Mouse (Mus musculus) cerebellum, postnatal 10 days (tissue): ENCODE measurements around the gene Fam122a.

Experiments used
- DNase-seq, 2 experiments: peaks; one replicate each; pipeline ENCODE4 v3.0.0; 2021; ENCODE audit warnings: mixed read lengths in 2 of 2

Gene Fam122a

DNA sequence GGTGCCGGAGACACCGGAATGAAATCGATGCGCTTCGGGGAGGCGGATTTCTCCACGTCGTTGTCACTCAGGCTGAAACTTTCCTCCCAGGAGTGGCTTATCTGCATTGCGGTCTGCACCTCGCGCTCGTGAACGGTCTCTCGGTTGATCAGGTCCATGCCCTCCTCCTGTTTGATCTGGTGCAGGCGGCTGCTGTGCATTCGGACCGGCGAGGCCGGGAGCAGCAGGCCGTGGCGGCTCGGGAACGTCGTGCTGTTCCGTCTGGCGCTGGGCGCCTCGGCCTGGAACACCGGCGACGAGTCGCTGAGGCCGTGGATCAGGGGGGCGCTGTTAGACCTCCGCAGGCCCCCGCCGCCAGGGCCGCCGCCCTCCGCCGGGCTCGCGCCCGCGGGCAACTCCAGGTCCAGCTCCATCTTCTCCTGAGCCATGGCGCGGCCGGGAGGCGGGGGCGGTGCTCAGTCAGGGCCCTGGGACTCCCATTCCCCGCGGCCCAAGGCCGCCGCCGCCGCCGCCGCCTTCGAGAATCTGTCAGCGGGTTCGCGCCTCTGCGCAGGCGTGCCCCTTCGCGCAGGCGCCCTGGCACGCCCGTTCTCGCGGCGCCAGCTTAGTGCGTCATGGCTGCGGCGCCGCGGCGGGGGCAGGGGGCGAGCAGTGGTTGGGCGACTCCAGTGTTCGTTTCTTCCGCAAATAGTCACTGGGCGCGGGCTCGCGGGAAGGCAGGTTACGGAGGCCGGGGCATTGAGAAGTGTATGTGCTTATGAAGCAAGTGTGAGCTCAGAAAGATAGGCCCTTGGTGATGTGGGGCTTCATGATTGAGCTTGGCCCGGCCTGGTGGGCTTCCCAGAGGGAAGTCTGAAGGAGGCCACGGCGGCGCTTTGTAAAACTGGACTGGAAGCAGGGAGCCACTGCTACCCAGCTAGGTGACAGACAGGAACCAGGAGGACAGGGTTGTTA lies at the start of gene Fam122a:
Fam122a (minus strand) TSS at position 428 of the 954 bp plus-strand sequence.
- DNase-seq, result peak; percentile 96 to 97

GRCm38 (mm10) chr19:24523476-24524313 lies 46.5 kb upstream of the Fam122a start:
- peak; percentile 91 to 93 for DNase-seq

DNA sequence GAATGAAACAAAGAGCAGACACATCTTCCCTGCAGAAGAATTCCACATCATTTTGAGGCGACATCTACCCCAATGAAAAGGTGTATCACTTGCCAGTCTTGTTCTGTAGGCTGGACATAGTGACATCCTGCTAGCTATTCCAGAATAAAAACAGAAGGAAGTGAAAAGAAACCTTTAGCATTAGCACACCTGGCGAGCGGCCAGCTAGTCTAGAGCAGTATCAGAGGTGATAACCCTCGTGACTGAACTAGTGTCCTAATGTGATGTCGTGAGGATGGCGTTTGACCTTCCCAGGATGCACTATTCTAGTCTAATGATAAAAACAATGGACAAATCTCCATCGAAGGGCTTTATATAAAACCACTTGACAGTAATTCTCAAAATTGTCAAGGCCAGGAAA lies 44.8 kb upstream of the Fam122a start:
- peak; percentile 42 to 45 for DNase-seq

DNA sequence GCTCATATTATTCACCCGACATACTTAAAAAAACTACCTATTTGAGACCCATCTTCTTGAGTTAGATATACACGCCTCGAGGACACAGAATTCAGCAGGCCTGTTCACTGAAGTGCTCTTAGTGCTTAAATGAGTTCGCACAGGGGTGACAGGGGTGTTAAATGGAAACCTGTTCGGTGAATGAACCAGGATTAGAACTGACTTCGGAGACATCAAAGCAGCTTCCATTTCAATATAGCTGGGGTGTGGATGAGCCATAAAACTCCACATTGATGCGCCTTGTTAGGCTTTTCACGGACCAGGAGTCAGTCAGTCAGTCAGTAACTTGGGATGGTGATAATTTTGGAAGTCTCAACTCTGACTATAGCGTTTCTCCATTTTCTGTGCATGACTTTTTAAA lies 44.0 kb upstream of the Fam122a start:
- DNase-seq, result no peak

DNA sequence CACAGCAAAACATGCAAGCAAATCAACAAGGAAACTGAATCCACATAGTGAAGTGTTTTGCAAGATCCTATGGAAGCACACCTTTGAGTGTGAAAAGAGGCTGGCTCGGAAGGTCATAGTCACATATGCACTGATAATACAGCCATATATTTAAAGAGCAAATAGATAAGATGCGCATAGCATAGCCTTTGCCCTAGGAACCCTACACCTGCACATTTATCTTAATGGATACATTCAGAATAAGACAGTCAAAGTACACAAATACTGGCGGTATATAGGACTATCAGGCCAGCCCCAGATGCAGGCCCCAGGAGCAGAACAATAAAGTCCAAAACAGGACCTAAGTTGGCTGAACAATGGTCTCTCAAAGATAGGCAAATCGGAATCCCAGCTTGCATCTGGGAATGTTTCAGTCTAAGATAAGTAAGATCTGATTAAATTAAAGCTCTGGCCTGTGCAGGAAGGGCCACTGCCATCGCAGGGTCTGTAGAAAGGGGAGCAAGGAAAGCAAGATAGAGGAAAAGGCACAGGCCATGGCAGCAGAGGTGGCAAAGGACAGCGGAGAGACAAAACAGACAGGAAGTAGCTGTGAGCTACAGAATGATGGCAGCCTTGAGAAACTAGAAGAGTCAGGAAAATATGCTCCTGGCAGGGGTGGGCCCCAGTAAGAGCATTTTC lies 42.7 kb upstream of the Fam122a start:
- no peak for DNase-seq

- no peak for DNase-seq
Observed at GRCm38 (mm10) chr19:24518384-24518783, 41.2 kb upstream of the Fam122a start.

DNA sequence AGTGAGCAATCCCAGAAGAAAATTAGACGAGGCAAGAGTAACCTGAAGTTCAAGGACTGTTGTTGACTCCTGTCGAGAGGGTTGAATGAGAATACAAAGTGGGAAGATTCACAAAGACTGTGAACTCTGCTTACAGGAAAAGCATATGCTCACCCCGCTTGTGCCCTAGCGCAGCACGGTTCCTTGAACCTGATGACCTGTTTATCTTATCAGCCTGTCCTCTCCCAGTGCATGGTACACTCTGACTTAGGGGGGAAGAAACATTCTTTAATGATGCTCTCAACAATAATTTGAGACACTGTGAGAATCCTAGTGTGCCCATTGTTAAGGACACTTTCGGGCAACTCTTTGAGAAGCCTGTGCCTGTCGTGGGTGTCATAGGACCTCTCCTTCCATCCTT lies 39.9 kb upstream of the Fam122a start:
- no peak for DNase-seq

DNA sequence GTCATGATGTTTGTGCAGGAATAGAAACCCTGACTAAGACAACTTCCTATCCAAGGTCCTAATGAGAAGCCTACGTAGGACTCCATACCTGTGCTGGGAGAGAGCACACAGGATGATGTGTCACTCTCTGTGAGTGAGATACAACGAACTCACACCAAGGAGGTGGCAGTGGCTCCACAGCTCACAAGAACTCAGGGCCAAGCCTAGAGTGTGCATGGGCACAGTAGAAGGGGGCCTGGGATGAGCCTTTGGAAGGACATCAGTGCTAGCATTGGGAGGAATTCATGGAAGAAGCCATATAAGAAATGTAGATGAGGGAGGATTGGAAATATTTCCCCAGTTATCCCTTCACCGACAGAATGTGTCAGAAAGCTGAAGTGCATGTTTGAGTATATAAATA lies 38.8 kb upstream of the Fam122a start:
- DNase-seq, result no peak

GRCm38 (mm10) chr19:24514661-24515642 lies 37.8 kb upstream of the Fam122a start:
- no peak for DNase-seq

DNA sequence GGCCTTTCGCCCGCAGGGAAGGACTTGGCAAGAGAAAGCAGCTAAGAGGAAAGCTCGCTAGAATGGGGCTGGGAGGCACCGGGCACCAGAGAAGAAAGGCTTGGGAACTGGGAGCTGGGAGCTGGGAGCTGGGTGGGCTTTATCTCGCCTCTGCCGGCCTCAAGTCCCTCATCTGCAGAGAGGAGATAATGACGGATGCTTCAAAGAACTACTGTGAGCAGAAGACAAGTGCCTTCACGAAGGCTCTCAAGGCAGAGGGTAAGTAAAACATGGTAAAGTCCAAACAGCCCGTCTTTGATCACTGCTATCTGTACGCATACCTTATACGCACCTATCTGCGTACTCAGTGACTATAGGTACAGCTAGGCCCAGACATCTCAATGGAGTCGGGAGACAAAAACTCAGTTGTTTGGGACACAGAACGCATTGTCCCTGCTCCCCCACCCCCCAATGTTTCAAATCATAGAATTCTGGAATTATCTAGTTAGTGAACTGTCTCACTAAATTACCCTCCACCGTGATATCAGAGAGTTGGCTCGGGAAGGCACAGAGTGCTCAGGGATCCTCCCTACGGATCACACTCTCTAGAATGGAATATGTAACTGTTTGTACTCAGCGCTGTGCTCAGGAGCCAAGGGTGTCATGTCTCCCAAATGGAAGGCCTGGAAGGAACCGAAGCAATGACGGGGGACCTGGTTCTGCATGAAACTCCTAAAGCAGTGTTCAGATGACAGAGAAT lies 36.1 kb upstream of the Fam122a start:
- no peak for DNase-seq

GRCm38 (mm10) chr19:24511939-24512338 lies 34.8 kb upstream of the Fam122a start:
- DNase-seq, result no peak

- DNase-seq, result no peak
Observed at GRCm38 (mm10) chr19:24509391-24509790, 32.2 kb upstream of the Fam122a start.

GRCm38 (mm10) chr19:24508087-24508767 lies 31.1 kb upstream of the Fam122a start:
- DNase-seq, result no peak

- no peak for DNase-seq
Observed at GRCm38 (mm10) chr19:24502736-24503421, 25.7 kb upstream of the Fam122a start.

GRCm38 (mm10) chr19:24501525-24501924 lies 24.4 kb upstream of the Fam122a start:
- DNase-seq, result no peak

DNA sequence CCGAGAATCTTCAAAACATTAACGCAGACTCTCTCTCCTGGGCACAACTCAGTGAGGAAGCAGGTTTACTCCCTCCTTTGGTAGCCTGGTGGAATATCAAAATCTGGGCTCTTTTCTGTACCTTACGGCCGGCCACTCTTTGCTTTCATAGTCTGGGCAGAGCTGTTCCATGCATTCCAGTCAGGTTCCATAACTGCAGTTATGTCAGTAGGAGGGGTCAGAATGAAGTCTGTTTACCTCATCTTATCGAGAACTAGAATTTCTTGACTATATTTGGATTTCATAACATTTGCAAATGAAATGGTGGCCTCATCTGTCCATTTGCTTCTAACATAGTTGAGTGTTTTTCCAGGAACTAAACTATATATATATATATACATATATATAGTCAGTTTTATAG lies 23.3 kb upstream of the Fam122a start:
- no peak for DNase-seq

- DNase-seq, result no peak
Observed at GRCm38 (mm10) chr19:24499291-24499690, 22.1 kb upstream of the Fam122a start.

DNA sequence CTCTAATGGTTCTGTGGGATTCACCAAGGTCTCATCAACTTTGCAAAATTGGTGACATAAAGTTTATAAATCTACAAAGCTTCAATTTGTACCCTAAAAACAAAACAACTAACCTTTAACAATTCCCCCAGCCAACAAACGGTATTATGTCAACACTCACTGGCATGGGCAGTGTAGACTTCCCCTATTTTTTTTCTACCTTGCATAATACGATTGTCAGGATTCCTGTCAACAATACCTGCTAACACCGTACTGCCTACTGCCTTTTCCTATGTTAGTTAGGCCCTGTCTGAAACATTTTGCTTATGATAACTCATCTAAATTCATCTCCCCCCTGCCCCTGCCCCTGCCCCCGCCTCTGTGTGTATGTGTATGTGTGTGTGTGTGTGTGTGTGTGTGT lies 16.7 kb upstream of the Fam122a start:
- DNase-seq, result no peak

GRCm38 (mm10) chr19:24491824-24492223 lies 14.7 kb upstream of the Fam122a start:
- DNase-seq, result no peak

- DNase-seq, result no peak
Observed at GRCm38 (mm10) chr19:24490275-24490674, 13.1 kb upstream of the Fam122a start.
